Mouse (Mus musculus): ENCODE results near the gene Srebf1. TPM values are rescaled to one million over a fixed set of nuclear protein-coding genes. Genes with fewer than 3 reads are reported as not detected.

The Srebf1 gene
- total and polyA plus RNA-seq, 3 experiments = 69.8 to 126 (median 120) TPM

GRCm38 (mm10) chr11:60210305-60210724 lies 12.1 kb downstream of the Srebf1 start (continued):
- TF ChIP-seq EP300 (IDR thresholded peaks at IDR 0.05; ENCODE audit: low read length) = no peak
- peak; percentile 76 for TF ChIP-seq ELF1 (IDR thresholded peaks at IDR 0.05; ENCODE audit: low read depth, low read length)
- 0 out of 2 replicates have a peak, but pooled peaks have one; percentile 8 for TF ChIP-seq ETS1 (conservative IDR thresholded peaks at IDR 0.05; ENCODE audit: low read depth, low read length)
- no peak for TF ChIP-seq IRF4 (IDR thresholded peaks at IDR 0.05; ENCODE audit: low read depth, low read length)
- TF ChIP-seq TBP (conservative IDR thresholded peaks at IDR 0.05; ENCODE audit: low read depth, low read length) = 0 out of 2 replicates have a peak, but pooled peaks have one; percentile 77
- TF ChIP-seq SMC3 (IDR thresholded peaks at IDR 0.05; ENCODE audit: low read depth, low read length) = no peak
- TF ChIP-seq MYC (IDR thresholded peaks at IDR 0.05; ENCODE audit: low read depth, low read length) = peak; percentile 14; the same call in 1 of the 2 replicates
- TF ChIP-seq GABPA (IDR thresholded peaks at IDR 0.05; ENCODE audit: insufficient replicate concordance, low read depth, low read length) = no peak
- TF ChIP-seq NRF1 (IDR thresholded peaks at IDR 0.05; ENCODE audit: low read depth, low read length) = peak; percentile 80
- TF ChIP-seq UBTF (IDR thresholded peaks at IDR 0.05; ENCODE audit: low read depth, low read length) = peak; percentile 89
- TF ChIP-seq BHLHE40 (IDR thresholded peaks at IDR 0.05; ENCODE audit: low read depth, low read length) = no peak; the same call in 1 of the 2 replicates
- TF ChIP-seq POLR2A (IDR thresholded peaks at IDR 0.05; ENCODE audit: low read depth, low read length) = peak; percentile 91
- TF ChIP-seq USF2 (conservative IDR thresholded peaks at IDR 0.05; ENCODE audit: low read depth, low read length) = no peak
- TF ChIP-seq SIN3A (IDR thresholded peaks at IDR 0.05; ENCODE audit: low read length) = peak; percentile 82
- TF ChIP-seq JUN (IDR thresholded peaks at IDR 0.05; ENCODE audit: insufficient read depth, low read depth, low read length) = no peak
- TF ChIP-seq CTCF (conservative IDR thresholded peaks at IDR 0.05 in 1 of 2, IDR thresholded peaks at IDR 0.05 in 1 of 2; ENCODE audit: low read depth in 2 of 2, low read length in 2 of 2) = no peak
- no peak for TF ChIP-seq RAD21 (IDR thresholded peaks at IDR 0.05; ENCODE audit: low read depth, low read length)
- peak; percentile 86 for TF ChIP-seq TCF12 (IDR thresholded peaks at IDR 0.05; ENCODE audit: low read depth, low read length)
- TF ChIP-seq RCOR1 (conservative IDR thresholded peaks at IDR 0.05; ENCODE audit: low read depth, low read length) = no peak
- peak; percentile 94 for TF ChIP-seq MXI1 (IDR thresholded peaks at IDR 0.05; ENCODE audit: low read depth, low read length)
- 0 out of 2 replicates have a peak, but pooled peaks have one; percentile 7 for TF ChIP-seq MEF2A (IDR thresholded peaks at IDR 0.05; ENCODE audit: borderline replicate concordance, low read depth, low read length)
- peak; percentile 94 for TF ChIP-seq CHD2 (IDR thresholded peaks at IDR 0.05; ENCODE audit: low read length)

- Histone ChIP-seq H3K4me1 (ENCODE audit: control insufficient read depth in 1 of 2, insufficient read depth in 2 of 2) (peaks cover 28 to 67% of the 10 kb centered on the region in 2 experiments), H3K27me3 (replicated peaks) (no peaks in the 10 kb centered on the region), H3K4me3 (replicated peaks in 1 of 3; ENCODE audit: low read depth in 2 of 3, low read length in 2 of 3, poor library complexity in 1 of 3) (peak overlapping the region; percentile 56 to 80 (median 62)), H3K4me2 (ENCODE audit: insufficient read depth, low read depth, poor library complexity, severe bottlenecking) (peak overlapping the region; percentile 89), H3K27ac (ENCODE audit: insufficient read depth, low read depth) (peak overlapping the region; percentile 17), H3K36me3 (replicated peaks in 1 of 2; ENCODE audit: control insufficient read depth in 1 of 2, insufficient read depth in 1 of 2, low read length in 1 of 2) (peaks cover 27 to 69% of the 10 kb centered on the region in 2 experiments), H3K79me2 (replicated peaks; ENCODE audit: control insufficient read depth, extremely low read depth, insufficient read depth, poor library complexity, severe bottlenecking) (peaks cover 45% of the 10 kb centered on the region), H3K9ac (ENCODE audit: insufficient read depth, low read depth) (peak overlapping the region; percentile 87), H3K9me3 (replicated peaks; ENCODE audit: low read length) (no peaks in the 10 kb centered on the region)
- dilution Hi-C loops (cut with MboI; ENCODE audit: extremely low pct_ligation_motif_present, extremely low pct_unique_long_range_greater_than_20kb, low sequenced_read_pairs) (no loop called here), in situ Hi-C loops (cut with MboI; ENCODE audit: low pct_ligation_motif_present, low pct_unique_long_range_greater_than_20kb, low sequenced_read_pairs) (no loop called here)
- no peak for TF ChIP-seq ZC3H11A (IDR thresholded peaks at IDR 0.05; ENCODE audit: low read depth, low read length)
- no peak for TF ChIP-seq NRF1 (IDR thresholded peaks at IDR 0.05; ENCODE audit: low read depth, low read length)
- DNase-seq (ENCODE audit: extremely low read depth) = no peak
Measured at GRCm38 (mm10) chr11:60209933-60210249, 12.5 kb downstream of the Srebf1 start.

Measured in CH12.LX (cell line).